Comparison of ENCODE assay signal across 23 mouse cellular contexts in the genomic region with DNA sequence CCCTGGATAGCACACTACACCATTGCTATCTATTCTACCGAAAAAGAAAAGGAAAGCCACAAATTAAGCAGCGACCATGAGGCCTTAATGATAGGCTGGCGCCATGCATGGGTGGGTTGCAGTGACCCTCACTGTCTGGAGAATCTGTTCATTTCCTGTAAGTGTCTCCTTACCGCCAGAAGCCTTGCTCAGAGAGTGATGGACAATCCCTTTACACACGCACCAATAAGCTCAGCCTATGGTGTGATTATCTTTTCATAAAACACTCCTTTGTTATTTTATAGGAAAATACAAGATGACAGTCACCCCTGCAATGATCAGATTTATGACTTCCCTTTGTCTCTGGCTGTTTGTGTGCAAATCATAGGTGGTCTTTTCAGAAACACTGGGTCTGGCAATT.
DNase-seq lines count a peak whose midpoint lies in the region; ATAC-seq lines count a peak whose summit lies in the region.
"Had no signal": no experiment of that assay in that cellular context is flagged by ENCODE, and none has a peak within 500 bp of the region (broad histone marks: within the 10 kb centered on the region; RNA-seq: fewer than 3 reads in every experiment).

No protein-coding gene starts in this region.

- H3K4me3 ChIP-seq in kidney, embryonic 16.5 days (ENCODE audit: low read length), result no peak overlapping the region
- H3K4me3 ChIP-seq in midbrain, embryonic 11.5 days (ENCODE audit: low read depth, low read length), result no peak overlapping the region
- H3K4me3 ChIP-seq in midbrain, embryonic 13.5 days (replicated peaks), result no peak overlapping the region
- H3K4me3 ChIP-seq: embryonic facial prominence, embryonic 12.5 days; forebrain, embryonic 15.5 days; heart, embryonic 10.5 days; hindbrain, embryonic 12.5 days had no signal

- no peak overlapping the region for H3K9ac ChIP-seq in kidney, embryonic 16.5 days (replicated peaks; ENCODE audit: low read length)
- H3K9ac ChIP-seq in midbrain, embryonic 11.5 days (ENCODE audit: low read length), result no peak overlapping the region
- no peak overlapping the region for H3K9ac ChIP-seq in midbrain, embryonic 13.5 days (replicated peaks)
- H3K9ac ChIP-seq: embryonic facial prominence, embryonic 12.5 days; forebrain, embryonic 15.5 days; hindbrain, embryonic 12.5 days had no signal

- no peak overlapping the region for H3K4me2 ChIP-seq in kidney, embryonic 16.5 days (replicated peaks; ENCODE audit: low read depth, low read length)
- H3K4me2 ChIP-seq in midbrain, embryonic 11.5 days, result no peak overlapping the region
- H3K4me2 ChIP-seq in midbrain, embryonic 13.5 days (replicated peaks), result no peak overlapping the region
- H3K4me2 ChIP-seq: embryonic facial prominence, embryonic 12.5 days; forebrain, embryonic 15.5 days; hindbrain, embryonic 12.5 days had no signal

- no peaks in the 10 kb centered on the region for H3K36me3 ChIP-seq in kidney, embryonic 16.5 days (ENCODE audit: insufficient read depth, low read length)
- H3K36me3 ChIP-seq in midbrain, embryonic 11.5 days (ENCODE audit: control insufficient read depth, insufficient read depth, low read length), result no peaks in the 10 kb centered on the region
- H3K36me3 ChIP-seq in midbrain, embryonic 13.5 days, result no peaks in the 10 kb centered on the region
- H3K36me3 ChIP-seq: embryonic facial prominence, embryonic 12.5 days; forebrain, embryonic 15.5 days; G1E; heart, embryonic 10.5 days; hindbrain, embryonic 12.5 days had no signal

- H3K4me1 ChIP-seq in kidney, embryonic 16.5 days (ENCODE audit: insufficient read depth, low read length), result peaks cover 40% of the 10 kb centered on the region
- no peaks in the 10 kb centered on the region for H3K4me1 ChIP-seq in midbrain, embryonic 11.5 days (ENCODE audit: control insufficient read depth, insufficient read depth, low read length)
- H3K4me1 ChIP-seq in midbrain, embryonic 13.5 days (replicated peaks), result peaks cover 4% of the 10 kb centered on the region; the same call in 1 of the 2 replicates

- DNase-seq in embryo, embryonic 10 days (ENCODE audit: low spot score), result peak; percentile 31
- no peak for DNase-seq in embryo, embryonic 10.5 days (ENCODE audit: low spot score)
- no peak for DNase-seq in kidney, postnatal 14 days
- peak; percentile 17 for DNase-seq in midbrain, embryonic 11.5 days (ENCODE audit: low spot score, missing footprints)
- DNase-seq in urinary bladder, postnatal 10 days (ENCODE audit: low spot score), result no peak
- DNase-seq: adrenal gland, adult 8-10 months; adrenal gland, postnatal 36 days; B cell, adult 2 months; cerebellum, adult 11-12 months; cerebellum, adult 9-10 months; cerebellum, postnatal 25 days; gastrocnemius, postnatal 10 days; heart, adult 18-20 months; heart, postnatal 10 days; heart, postnatal 4 days had no signal

- H3K27ac ChIP-seq in kidney, embryonic 16.5 days (ENCODE audit: low read length), result peak overlapping the region; percentile 74
- H3K27ac ChIP-seq in midbrain, embryonic 11.5 days (ENCODE audit: low read depth, low read length), result no peak overlapping the region
- no peak overlapping the region for H3K27ac ChIP-seq in midbrain, embryonic 13.5 days
- H3K27ac ChIP-seq: embryonic facial prominence, embryonic 12.5 days; forebrain, embryonic 15.5 days; heart, embryonic 10.5 days; hindbrain, embryonic 12.5 days had no signal

- peak; percentile 74 for ATAC-seq in kidney, embryonic 16.5 days (ENCODE audit: low FRiP score, low TSS enrichment)
- no peak for ATAC-seq in midbrain, embryonic 11.5 days (ENCODE audit: low FRiP score)
- no peak for ATAC-seq in midbrain, embryonic 13.5 days
- ATAC-seq: CD4-positive, CD25-positive, alpha-beta regulatory T cell, adult 4 months; forebrain, embryonic 15.5 days had no signal

- no peaks in the 10 kb centered on the region for H3K27me3 ChIP-seq in kidney, embryonic 16.5 days (ENCODE audit: insufficient read depth, low read length)
- no peaks in the 10 kb centered on the region for H3K27me3 ChIP-seq in midbrain, embryonic 11.5 days (ENCODE audit: control insufficient read depth, insufficient read depth, low read length)
- H3K27me3 ChIP-seq in midbrain, embryonic 13.5 days, result no peaks in the 10 kb centered on the region
- H3K27me3 ChIP-seq: forebrain, embryonic 15.5 days; hindbrain, embryonic 12.5 days had no signal

- 20% methylated on average over 5 of the region's 5 CpGs for WGBS in kidney, embryonic 16.5 days
- 76% methylated on average over 5 of the region's 5 CpGs for WGBS in midbrain, embryonic 11.5 days
- WGBS in midbrain, embryonic 13.5 days, result 76% methylated on average over 5 of the region's 5 CpGs

- H3K9me3 ChIP-seq in kidney, embryonic 16.5 days (ENCODE audit: low read length), result no peaks in the 10 kb centered on the region
- H3K9me3 ChIP-seq in midbrain, embryonic 11.5 days (ENCODE audit: control insufficient read depth, low read length), result no peaks in the 10 kb centered on the region
- H3K9me3 ChIP-seq in midbrain, embryonic 13.5 days, result no peaks in the 10 kb centered on the region
- H3K9me3 ChIP-seq: embryonic facial prominence, embryonic 12.5 days; forebrain, embryonic 15.5 days; G1E; heart, embryonic 10.5 days; hindbrain, embryonic 12.5 days had no signal

Comparison
In these comparisons a context has a peak if more than half of its experiments do, and no peak if none do; other contexts are left out.
1. DNase-seq: peak in embryo, embryonic 10 days (single experiment) and midbrain, embryonic 11.5 days (single experiment); none in embryo, embryonic 10.5 days (single experiment), kidney, postnatal 14 days (single experiment) and urinary bladder, postnatal 10 days (single experiment).